Mouse (Mus musculus): ENCODE measurements at regions not wholly inside any gene's neighbourhood (a gene's known extent, or its start where the extent isn't known, plus 50 kb on each side); places are given as distances from the start of the nearest gene placed in this dataset.
"Not testable (repeated sequence)": the region's sequence is repeated elsewhere in the genome, so short reads cannot be mapped to it uniquely, and the experiment has no call there.

GRCm38 (mm10) chr16:12516834-12517685 lies 533.1 kb downstream of the Shisa9 start:
- DNase-seq (ENCODE audit: low spot score in 2 of 2) = no peak

GRCm38 (mm10) chr16:12518264-12518663 lies 534.4 kb downstream of the Shisa9 start:
- DNase-seq (ENCODE audit: low spot score in 2 of 2) = no peak

GRCm38 (mm10) chr16:12521711-12522476 lies 538.0 kb downstream of the Shisa9 start:
- no peak for DNase-seq (ENCODE audit: low spot score in 2 of 2)

- DNase-seq (ENCODE audit: low spot score in 2 of 2) = no peak
Observed at GRCm38 (mm10) chr16:12548462-12548861, 561.0 kb upstream of the Ercc4 start.

GRCm38 (mm10) chr16:12588889-12589288 lies 520.6 kb upstream of the Ercc4 start:
- DNase-seq (ENCODE audit: low spot score in 2 of 2) = no peak

- DNase-seq (ENCODE audit: low spot score in 2 of 2) = no peak
Observed at GRCm38 (mm10) chr16:12608259-12608658, 501.2 kb upstream of the Ercc4 start.

- no peak for DNase-seq (ENCODE audit: low spot score in 2 of 2)
Observed at GRCm38 (mm10) chr16:12611106-12611505, 498.4 kb upstream of the Ercc4 start.

- DNase-seq (ENCODE audit: low spot score in 2 of 2) = no peak
Observed at GRCm38 (mm10) chr16:12617781-12618180, 491.7 kb upstream of the Ercc4 start.

- no peak for DNase-seq (ENCODE audit: low spot score in 2 of 2)
Observed at GRCm38 (mm10) chr16:12632533-12632932, 477.0 kb upstream of the Ercc4 start.

GRCm38 (mm10) chr16:12638971-12639640 lies 470.4 kb upstream of the Ercc4 start:
- DNase-seq (ENCODE audit: low spot score in 2 of 2) = no peak

- no peak for DNase-seq (ENCODE audit: low spot score in 2 of 2)
Observed at GRCm38 (mm10) chr16:12643053-12643452, 466.4 kb upstream of the Ercc4 start.

- no peak for DNase-seq (ENCODE audit: low spot score in 2 of 2)
Observed at GRCm38 (mm10) chr16:12644621-12645020, 464.9 kb upstream of the Ercc4 start.

- DNase-seq (ENCODE audit: low spot score in 2 of 2) = no peak
Observed at GRCm38 (mm10) chr16:12652180-12652579, 457.3 kb upstream of the Ercc4 start.

GRCm38 (mm10) chr16:12673656-12674055 lies 435.8 kb upstream of the Ercc4 start:
- DNase-seq (ENCODE audit: low spot score in 2 of 2) = not testable (repeated sequence)

- no peak for DNase-seq (ENCODE audit: low spot score in 2 of 2)
Observed at GRCm38 (mm10) chr16:12681474-12681873, 428.0 kb upstream of the Ercc4 start.

- no peak for DNase-seq (ENCODE audit: low spot score in 2 of 2)
Observed at GRCm38 (mm10) chr16:12685816-12686215, 423.7 kb upstream of the Ercc4 start.

- DNase-seq (ENCODE audit: low spot score in 2 of 2) = no peak
Observed at GRCm38 (mm10) chr16:12691776-12692175, 417.7 kb upstream of the Ercc4 start.

- no peak for DNase-seq (ENCODE audit: low spot score in 2 of 2)
Observed at GRCm38 (mm10) chr16:12692739-12693292, 416.7 kb upstream of the Ercc4 start.

- no peak for DNase-seq (ENCODE audit: low spot score in 2 of 2)
Observed at GRCm38 (mm10) chr16:12693346-12693745, 416.1 kb upstream of the Ercc4 start.

- no peak for DNase-seq (ENCODE audit: low spot score in 2 of 2)
Observed at GRCm38 (mm10) chr16:12694646-12695045, 414.8 kb upstream of the Ercc4 start.

- no peak for DNase-seq (ENCODE audit: low spot score in 2 of 2)
Observed at GRCm38 (mm10) chr16:12696939-12697621, 412.4 kb upstream of the Ercc4 start.

Data from natural killer cell, adult 2 months (primary cell).